Mouse (Mus musculus) thymus, adult 2 months (tissue): ENCODE data around the gene Lrrfip2. TPM values are rescaled to one million over a fixed set of nuclear protein-coding genes. Genes with fewer than 3 reads are reported as not detected.

Experiments used
- DNase-seq: peaks from one replicate; pipeline ENCODE4 v3.0.0; 2021
- H3K27ac ChIP-seq: fragments of 200-500 bp; 2 replicates; pipeline ENCODE4 v1.5.1; 2012; ENCODE audit warnings: low read length, control low read depth; ENCODE audit not compliant: control insufficient read depth, insufficient read depth
- H3K27me3 ChIP-seq: fragments of 200-500 bp; 2 replicates; pipeline ENCODE4 v1.6.1; 2012; ENCODE audit warnings: mild to moderate bottlenecking, low read length, moderate library complexity, mixed read lengths; ENCODE audit not compliant: control insufficient read depth, insufficient read depth
- H3K36me3 ChIP-seq: fragments of 200-500 bp; 2 replicates; pipeline ENCODE4 v1.6.1; 2012; ENCODE audit warnings: mild to moderate bottlenecking, low read length, moderate library complexity; ENCODE audit not compliant: control insufficient read depth, insufficient read depth
- H3K4me1 ChIP-seq: fragments of 200-500 bp; replicated peaks from 2 replicates; pipeline ENCODE4 v1.6.1; 2012; ENCODE audit warnings: low read length; ENCODE audit not compliant: control insufficient read depth, insufficient read depth
- H3K4me3 ChIP-seq: fragments of 200-500 bp; 2 replicates; pipeline ENCODE4 v1.5.1; 2012; ENCODE audit warnings: mild to moderate bottlenecking, low read length, control low read depth, moderate library complexity; ENCODE audit not compliant: control insufficient read depth, insufficient read depth
- CTCF ChIP-seq: fragments of 200-500 bp; IDR thresholded peaks from 2 replicates; pipeline ENCODE4 v1.5.1; 2012; ENCODE audit warnings: mild to moderate bottlenecking, control low read depth, low read length, moderate library complexity, borderline replicate concordance; ENCODE audit not compliant: control insufficient read depth, poor library complexity, insufficient read depth; ENCODE audit errors: extremely low read depth
- POLR2A ChIP-seq: fragments of 200-500 bp; IDR thresholded peaks from 2 replicates; pipeline ENCODE4 v1.6.1; 2012; ENCODE audit warnings: mild to moderate bottlenecking, low read length, control low read depth, moderate library complexity; ENCODE audit not compliant: control insufficient read depth, poor library complexity, insufficient read depth; ENCODE audit errors: extremely low read depth
- WGBS: fragments of 180-500 bp; shearing (Covaris S2); methylation state at CpG from one replicate; pipeline ENCODE4 v1.1.7; 2018; 5-methylcytosine and 5-hydroxymethylcytosine counted together
- polyA plus RNA-seq: library from polyadenylated mRNA; depleted of rRNA; stranded (reverse); fragments of >200 nt; gene quantifications from 2 replicates; pipeline ENCODE4 v1.2.3, GENCODE M21; 2012

Gene Lrrfip2
- polyA plus RNA-seq, 1 experiment: 8.4 TPM

DNA sequence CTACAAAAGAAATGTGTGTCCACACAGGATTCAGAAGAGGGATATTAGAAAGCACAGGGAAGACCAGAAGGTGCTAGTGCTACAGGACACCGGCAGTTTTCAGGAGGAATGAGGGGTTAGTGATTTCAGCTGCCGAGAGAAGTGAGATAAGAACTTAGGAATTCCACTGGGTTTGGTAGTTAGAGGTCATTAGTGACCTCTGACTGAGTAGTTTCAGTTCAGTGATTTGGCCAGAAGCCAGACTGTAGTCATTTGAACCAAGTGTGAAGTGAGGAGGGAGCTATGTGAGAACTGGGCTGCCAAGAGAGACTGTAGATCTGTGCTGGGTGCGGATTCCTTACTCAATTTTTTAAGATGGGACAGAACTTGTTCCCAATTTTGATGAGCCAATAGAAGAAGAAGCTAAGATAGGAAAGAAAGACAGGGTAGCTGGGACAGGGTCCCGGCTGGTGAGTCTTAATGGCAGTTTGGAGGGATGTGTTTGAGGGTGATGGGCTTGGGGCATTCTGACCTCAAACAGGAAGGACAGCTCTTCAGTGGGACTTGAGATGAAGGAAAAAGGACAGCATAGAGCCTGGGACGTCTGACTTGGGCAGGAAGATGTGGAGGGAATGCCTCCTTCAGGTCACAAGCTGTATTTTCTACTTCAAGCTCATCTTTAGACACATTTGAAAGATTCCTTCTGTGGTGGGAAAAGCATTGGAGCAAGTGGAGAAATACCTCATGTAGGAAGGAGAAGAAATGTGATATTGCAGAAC is 32.0 kb downstream of the Lrrfip2 start:
- Histone ChIP-seq H3K4me1 (no peaks in the 10 kb centered on the region), H3K27me3 (no peaks in the 10 kb centered on the region), H3K4me3 (no peak overlapping the region), H3K36me3 (no peaks in the 10 kb centered on the region), H3K27ac (no peak overlapping the region)
- TF ChIP-seq CTCF: no peak
- no peak for TF ChIP-seq POLR2A
- WGBS: 81% methylated on average over 5 of the region's 5 CpGs
- DNase-seq: no peak

DNA sequence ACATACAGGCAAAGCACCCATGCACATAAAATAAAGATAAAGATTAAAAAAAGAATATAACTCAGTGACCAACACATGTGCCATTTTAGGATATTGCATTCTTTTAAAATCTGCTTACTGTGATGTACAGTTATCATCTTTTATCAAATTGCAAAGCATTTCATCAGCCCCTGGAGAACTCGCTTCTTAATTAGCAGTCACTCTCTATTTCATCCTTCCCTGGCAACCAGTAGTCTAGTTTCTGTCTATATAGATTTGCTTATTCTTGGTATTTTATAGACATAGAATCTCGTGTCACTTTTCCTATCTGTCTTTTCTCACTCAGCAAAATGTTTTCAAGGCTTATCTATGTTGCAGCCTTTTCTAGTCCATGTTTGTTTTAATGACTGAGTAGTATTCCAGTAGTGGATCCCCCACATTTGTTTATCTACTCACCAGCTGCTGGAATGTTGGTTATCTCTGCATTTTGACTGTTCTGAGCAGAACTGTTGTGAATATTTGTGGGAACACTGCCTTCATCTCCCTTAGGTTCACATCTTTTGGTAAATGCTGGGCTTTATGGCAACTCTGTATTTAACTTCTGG is 35.0 kb downstream of the Lrrfip2 start:
- Histone ChIP-seq H3K4me3 (no peak overlapping the region), H3K4me1 (no peaks in the 10 kb centered on the region), H3K27ac (no peak overlapping the region), H3K36me3 (no peaks in the 10 kb centered on the region), H3K27me3 (no peaks in the 10 kb centered on the region)
- 93% methylated on average over 2 of the region's 2 CpGs for WGBS
- no peak for DNase-seq
- TF ChIP-seq POLR2A (no peak), CTCF (no peak)

DNA sequence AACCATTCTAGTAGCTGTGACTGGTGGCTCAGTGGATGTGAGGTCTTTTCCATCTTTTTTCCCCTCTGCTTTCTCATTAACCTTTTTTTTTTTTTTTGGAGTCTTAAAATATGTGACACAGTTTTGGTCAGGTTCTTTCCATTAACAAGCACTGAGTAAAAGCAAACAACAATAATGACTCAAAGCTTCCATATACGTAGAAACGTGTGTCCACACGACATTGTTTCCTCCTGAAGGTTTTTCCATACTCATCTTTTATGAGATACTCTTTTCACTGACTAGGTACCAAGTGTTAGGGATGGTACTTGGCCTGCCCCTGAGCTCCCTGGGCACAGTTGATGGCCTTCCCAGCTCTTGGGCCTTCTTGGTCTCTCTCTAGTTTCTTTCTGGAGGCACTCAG is 35.6 kb downstream of the Lrrfip2 start:
- Histone ChIP-seq H3K36me3 (no peaks in the 10 kb centered on the region), H3K4me3 (no peak overlapping the region), H3K27ac (no peak overlapping the region), H3K27me3 (no peaks in the 10 kb centered on the region), H3K4me1 (no peaks in the 10 kb centered on the region)
- 95% methylated on average over 3 of the region's 3 CpGs for WGBS
- TF ChIP-seq CTCF (no peak), POLR2A (no peak)
- DNase-seq: no peak

DNA sequence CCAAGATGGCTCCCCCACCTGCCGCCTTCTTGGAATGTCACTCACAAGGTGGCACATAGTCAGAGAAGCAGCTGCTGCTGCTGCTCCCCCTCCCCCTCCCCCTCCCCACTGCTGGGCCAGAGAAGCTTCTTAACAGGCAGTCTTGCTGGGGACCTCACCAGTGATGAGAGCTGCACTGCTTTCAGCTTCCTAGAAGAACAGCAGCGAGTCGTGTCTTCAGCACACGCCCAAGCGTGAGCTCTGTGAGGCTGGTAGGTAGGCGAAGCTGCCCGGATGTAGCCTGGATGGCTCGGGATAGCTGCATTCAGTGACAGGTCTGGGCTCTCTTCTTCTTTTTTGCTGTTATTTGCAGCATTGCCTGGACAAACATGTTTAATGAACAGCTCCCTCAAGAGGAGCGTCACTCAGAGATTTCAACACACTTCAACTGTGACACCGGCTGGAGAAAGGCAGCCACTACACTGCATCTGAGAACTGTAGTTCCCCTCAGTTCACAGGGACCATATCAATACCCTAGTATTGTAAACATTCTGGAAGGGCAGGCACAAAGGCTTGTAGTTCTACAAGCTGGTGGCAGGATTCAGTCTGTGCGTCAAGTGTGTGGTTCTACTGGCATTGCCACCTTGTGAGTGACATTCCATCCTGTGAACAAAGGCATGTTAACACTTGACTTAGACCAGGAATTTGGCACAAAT is 38.5 kb downstream of the Lrrfip2 start:
- DNase-seq: no peak
- Histone ChIP-seq H3K4me1 (no peaks in the 10 kb centered on the region), H3K27me3 (no peaks in the 10 kb centered on the region), H3K27ac (no peak overlapping the region), H3K4me3 (no peak overlapping the region), H3K36me3 (no peaks in the 10 kb centered on the region)
- TF ChIP-seq POLR2A: no peak
- no peak for TF ChIP-seq CTCF
- WGBS: 94% methylated on average over 11 of the region's 11 CpGs

DNA sequence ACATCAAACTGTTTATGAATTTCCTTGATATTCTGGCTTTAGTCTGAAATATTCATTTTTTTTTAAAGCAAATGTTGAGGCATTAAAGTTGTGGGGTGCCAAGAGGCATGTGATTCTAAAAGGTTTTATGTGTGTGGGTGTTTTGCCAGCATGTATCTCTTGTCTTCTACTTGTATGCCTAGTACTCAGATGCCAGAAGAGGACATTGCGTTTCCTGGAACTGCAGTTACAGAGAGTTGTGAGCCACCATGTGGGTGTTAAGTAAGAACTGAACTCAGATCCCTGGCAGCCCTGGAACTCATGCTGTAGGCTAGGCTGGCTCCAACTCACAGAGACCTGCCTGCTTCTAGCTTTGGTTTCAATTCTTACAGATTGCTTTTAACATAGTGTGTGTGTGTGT is 42.2 kb downstream of the Lrrfip2 start:
- Histone ChIP-seq H3K4me3 (no peak overlapping the region), H3K4me1 (no peaks in the 10 kb centered on the region), H3K27ac (no peak overlapping the region), H3K27me3 (no peaks in the 10 kb centered on the region), H3K36me3 (no peaks in the 10 kb centered on the region)
- WGBS: 80% methylated on average over 1 of the region's 1 CpGs
- no peak for DNase-seq
- TF ChIP-seq POLR2A (no peak), CTCF (no peak)

DNA sequence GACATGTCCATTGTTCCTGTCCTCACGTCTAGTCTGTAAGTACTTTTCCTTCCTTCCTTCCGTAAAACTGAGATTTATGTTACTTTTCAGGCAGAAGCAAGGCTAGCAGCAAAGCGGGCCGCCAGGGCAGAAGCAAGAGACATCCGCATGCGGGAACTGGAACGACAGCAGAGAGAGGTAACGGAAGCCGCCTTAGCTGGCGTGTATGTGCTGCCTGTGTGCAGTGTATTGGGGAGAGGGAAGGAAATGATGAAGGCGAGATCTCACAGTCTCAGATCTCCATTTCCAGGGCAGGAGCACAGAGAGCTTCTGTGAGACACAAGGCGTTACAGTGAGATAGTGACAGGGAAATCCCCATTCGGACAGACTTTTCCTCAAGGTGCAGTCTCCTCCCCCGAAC is 43.8 kb downstream of the Lrrfip2 start:
- TF ChIP-seq POLR2A (no peak), CTCF (no peak)
- H3K4me3 ChIP-seq: no peak overlapping the region
- no peak overlapping the region for H3K27ac ChIP-seq
- H3K4me1 ChIP-seq: no peaks in the 10 kb centered on the region
- DNase-seq: no peak
- no peaks in the 10 kb centered on the region for H3K36me3 ChIP-seq
- 53% methylated on average over 14 of the region's 14 CpGs for WGBS
- H3K27me3 ChIP-seq: no peaks in the 10 kb centered on the region
